Mouse (Mus musculus) intestine, postnatal 0 days (tissue): Measurements from ENCODE around the gene Spata1. TPM values are rescaled to one million over a fixed set of nuclear protein-coding genes. Genes with fewer than 3 reads are reported as not detected.

ENCODE experiments used
- ATAC-seq: fragments of 200-750 bp; cut with Nextera tagmentation; 2 replicates; pipeline ENCODE4 v1.8.0; 2017; ENCODE audit warnings: mild to moderate bottlenecking, moderate TSS enrichment, moderate library complexity
- H3K27ac ChIP-seq: fragments of 300-500 bp; sonication (generic); 2 replicates; pipeline ENCODE4 v1.5.1; 2014; ENCODE audit warnings: mild to moderate bottlenecking, low read depth, low read length, moderate library complexity
- H3K27me3 ChIP-seq: fragments of 300-500 bp; sonication (generic); replicated peaks from 2 replicates; pipeline ENCODE4 v1.6.1; 2014; ENCODE audit warnings: low read length, mixed read lengths; ENCODE audit not compliant: control insufficient read depth, insufficient read depth
- H3K36me3 ChIP-seq: fragments of 300-500 bp; sonication (generic); 2 replicates; pipeline ENCODE4 v1.6.1; 2014; ENCODE audit warnings: mild to moderate bottlenecking, moderate library complexity; ENCODE audit not compliant: control insufficient read depth, insufficient read depth
- H3K4me1 ChIP-seq: fragments of 300-500 bp; sonication (generic); replicated peaks from 2 replicates; pipeline ENCODE4 v1.6.1; 2014; ENCODE audit warnings: antibody characterized with exemption, low read length, mixed read lengths; ENCODE audit not compliant: control insufficient read depth, insufficient read depth
- H3K4me2 ChIP-seq: fragments of 300-500 bp; sonication (generic); replicated peaks from 2 replicates; pipeline ENCODE4 v1.6.1; 2014; ENCODE audit warnings: low read depth, mild to moderate bottlenecking, moderate library complexity
- H3K4me3 ChIP-seq: fragments of 300-500 bp; sonication (generic); 2 replicates; pipeline ENCODE4 v1.5.1; 2014; ENCODE audit warnings: low read depth, low read length
- H3K9ac ChIP-seq: fragments of 300-500 bp; sonication (generic); 2 replicates; pipeline ENCODE4 v1.6.1; 2014; ENCODE audit warnings: mild to moderate bottlenecking, low read depth, low read length
- H3K9me3 ChIP-seq: fragments of 300-500 bp; sonication (generic); 2 replicates; pipeline ENCODE4 v1.6.1; 2016; ENCODE audit warnings: mixed run types; ENCODE audit not compliant: control insufficient read depth
- CTCF ChIP-seq: sonication (generic); IDR thresholded peaks from 2 replicates; pipeline ENCODE4 v1.5.1; 2016; ENCODE audit warnings: low read depth, mild to moderate bottlenecking, control low read depth, antibody characterized with exemption, moderate library complexity
- WGBS: fragments of 180-500 bp; shearing (Covaris S2); extraction: QIAGEN DNeasy Blood & Tissue Kit; methylation state at CpG from one replicate; pipeline ENCODE4 v1.1.7; 2014; 5-methylcytosine and 5-hydroxymethylcytosine counted together
- polyA plus RNA-seq: library from polyadenylated mRNA; unstranded; fragments of >200 nt; fragmentation: Nextera tagmentation; extraction: Ambion mirVana; gene quantifications from 2 replicates; pipeline ENCODE4 v1.2.1, GENCODE M21; 2015

The Spata1 gene
- polyA plus RNA-seq, 1 experiment from 2014 or later: 1.3 TPM

- ATAC-seq: no peak
- Histone ChIP-seq H3K4me3 (no peak overlapping the region), H3K36me3 (0 out of 2 replicates have a peak, but pooled peaks cover 4% of the 10 kb centered on the region), H3K4me1 (no peaks in the 10 kb centered on the region), H3K27me3 (no peaks in the 10 kb centered on the region), H3K27ac (no peak overlapping the region), H3K9me3 (no peaks in the 10 kb centered on the region), H3K9ac (no peak overlapping the region), H3K4me2 (no peak overlapping the region)
- TF ChIP-seq CTCF: no peak
- WGBS: 65% methylated on average over 2 of the region's 2 CpGs
Observed at GRCm38 (mm10) chr3:146469226-146469625, 30.3 kb downstream of the Spata1 start.

- H3K36me3 ChIP-seq: 0 out of 2 replicates have a peak, but pooled peaks cover 4% of the 10 kb centered on the region
- H3K27me3 ChIP-seq: no peaks in the 10 kb centered on the region
- no peak overlapping the region for H3K27ac ChIP-seq
- no peaks in the 10 kb centered on the region for H3K9me3 ChIP-seq
- no peaks in the 10 kb centered on the region for H3K4me1 ChIP-seq
- H3K4me3 ChIP-seq: no peak overlapping the region
- H3K4me2 ChIP-seq: no peak overlapping the region
- no peak overlapping the region for H3K9ac ChIP-seq
- TF ChIP-seq CTCF: peak; percentile 46
- 58% methylated on average over 2 of the region's 2 CpGs for WGBS
- no peak for ATAC-seq
Observed at GRCm38 (mm10) chr3:146462939-146463338, 36.6 kb downstream of the Spata1 start.

GRCm38 (mm10) chr3:146451375-146451774 lies 48.2 kb downstream of the Spata1 start:
- ATAC-seq: no peak
- Histone ChIP-seq H3K4me2 (peak overlapping the region; percentile 63), H3K4me1 (0 out of 2 replicates have a peak, but pooled peaks cover 3% of the 10 kb centered on the region), H3K27ac (no peak overlapping the region), H3K9ac (no peak overlapping the region), H3K4me3 (no peak overlapping the region), H3K27me3 (no peaks in the 10 kb centered on the region), H3K9me3 (no peaks in the 10 kb centered on the region), H3K36me3 (peaks cover 11% of the 10 kb centered on the region; the same call in 1 of the 2 replicates)
- TF ChIP-seq CTCF: no peak
- WGBS: 78% methylated on average over 5 of the region's 5 CpGs

GRCm38 (mm10) chr3:146450371-146450841 lies 49.1 kb downstream of the Spata1 start:
- Histone ChIP-seq H3K27me3 (no peaks in the 10 kb centered on the region), H3K27ac (peak overlapping the region; percentile 85), H3K4me3 (peak overlapping the region; percentile 67), H3K9me3 (no peaks in the 10 kb centered on the region), H3K36me3 (peaks cover 5% of the 10 kb centered on the region; the same call in 1 of the 2 replicates), H3K4me1 (0 out of 2 replicates have a peak, but pooled peaks cover 3% of the 10 kb centered on the region), H3K9ac (peak overlapping the region; percentile 70), H3K4me2 (peak overlapping the region; percentile 63)
- WGBS: under 1% methylated on average over 29 of the region's 29 CpGs
- ATAC-seq: peak; percentile 98
- TF ChIP-seq CTCF: peak; percentile 65

GRCm38 (mm10) chr3:146449745-146450250 lies 49.8 kb downstream of the Spata1 start, which contains the start of gene Ctbs:
Ctbs (plus strand) TSS chr3:146449795.
- H3K9me3 ChIP-seq: no peaks in the 10 kb centered on the region
- H3K9ac ChIP-seq: peak within 1 kb of the TSS; percentile 70
- H3K27me3 ChIP-seq: no peaks in the 10 kb centered on the region
- peak within 1 kb of the TSS; percentile 67 for H3K4me3 ChIP-seq
- 0 out of 2 replicates have a peak, but pooled peaks have one; percentile 0 for ATAC-seq
- TF ChIP-seq CTCF: no peak
- peak within 1 kb of the TSS; percentile 85 for H3K27ac ChIP-seq
- WGBS: 46% methylated on average over 9 of the region's 9 CpGs
- H3K36me3 ChIP-seq: no peaks in the 10 kb centered on the region
- H3K4me2 ChIP-seq: peak within 1 kb of the TSS; percentile 63
- H3K4me1 ChIP-seq: 0 out of 2 replicates have a peak, but pooled peaks cover 3% of the 10 kb centered on the region

- Histone ChIP-seq H3K27ac (no peak overlapping the region), H3K27me3 (no peaks in the 10 kb centered on the region), H3K9me3 (no peaks in the 10 kb centered on the region), H3K36me3 (no peaks in the 10 kb centered on the region), H3K4me2 (no peak overlapping the region), H3K4me3 (no peak overlapping the region), H3K4me1 (0 out of 2 replicates have a peak, but pooled peaks cover 3% of the 10 kb centered on the region), H3K9ac (no peak overlapping the region)
- TF ChIP-seq CTCF: no peak
- ATAC-seq: no peak
- 58% methylated on average over 6 of the region's 6 CpGs for WGBS
Observed at GRCm38 (mm10) chr3:146448969-146449368, 50.6 kb downstream of the Spata1 start.
